Mouse (Mus musculus): ENCODE results near the gene Fgfr2. TPM values are rescaled to one million over a fixed set of nuclear protein-coding genes. Genes with fewer than 3 reads are reported as not detected.

The Fgfr2 gene
- polyA plus RNA-seq, 1 experiment, result 14.8 TPM

DNA sequence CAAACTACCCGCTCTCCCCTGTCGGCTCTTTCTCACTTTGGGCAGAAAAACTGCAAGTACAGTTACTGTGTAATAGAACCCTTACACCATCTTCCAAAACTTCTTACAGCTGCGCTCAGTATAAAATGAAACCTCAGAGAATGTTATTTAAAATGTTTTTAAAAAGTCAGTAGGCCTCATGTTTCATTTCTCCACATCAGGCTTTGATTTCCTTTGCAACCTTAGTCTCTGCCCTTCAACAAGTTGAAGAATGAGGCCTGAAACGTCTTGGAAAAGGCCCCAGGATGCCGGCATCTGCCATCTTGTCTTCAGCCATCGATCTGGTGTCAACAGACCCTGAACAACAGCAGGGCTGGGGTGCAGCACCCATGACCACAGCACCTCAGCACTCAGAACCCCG lies 2918.0 kb downstream of the Fgfr2 start:
- Histone ChIP-seq H3K4me3 (ENCODE audit: insufficient read depth, low read depth, low read length) (no peak overlapping the region), H3K27ac (ENCODE audit: insufficient read depth, low read depth, low read length) (no peak overlapping the region), H3K27me3 (replicated peaks; ENCODE audit: control insufficient read depth, insufficient read depth, low read length) (no peaks in the 10 kb centered on the region), H3K4me1 (ENCODE audit: control insufficient read depth, insufficient read depth, low read length) (peaks cover 3% of the 10 kb centered on the region), H3K36me3 (ENCODE audit: control insufficient read depth, insufficient read depth, low read length) (no peaks in the 10 kb centered on the region)
- TF ChIP-seq CTCF (conservative IDR thresholded peaks at IDR 0.05; ENCODE audit: insufficient read depth, insufficient read length, low read depth, low read length) (no peak), POLR2A (IDR thresholded peaks at IDR 0.05; ENCODE audit: low read depth, low read length) (no peak)
- no peak for DNase-seq
- WGBS, result 78% methylated on average over 7 of the region's 7 CpGs

DNA sequence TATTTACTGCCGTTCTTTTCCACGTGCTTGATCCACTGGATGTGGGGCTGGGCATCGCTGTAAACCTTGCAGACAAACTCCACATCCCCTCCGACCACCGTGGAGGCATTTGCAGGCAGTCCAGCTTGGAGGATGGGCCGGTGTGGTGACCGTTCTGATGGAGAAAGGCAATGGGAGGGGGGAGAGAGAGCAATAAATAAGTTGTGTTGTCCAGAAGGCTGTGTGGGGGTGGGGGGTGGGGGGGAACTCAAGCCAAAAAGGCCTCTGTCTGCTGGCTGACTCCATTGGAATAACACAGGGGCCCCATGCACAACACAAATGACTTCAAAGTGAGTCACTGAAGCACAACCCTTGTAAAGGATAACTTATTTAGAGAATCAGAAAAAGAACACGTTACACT lies 2922.1 kb downstream of the Fgfr2 start:
- H3K4me1 ChIP-seq (ENCODE audit: control insufficient read depth, insufficient read depth, low read length), result peaks cover 3% of the 10 kb centered on the region
- WGBS, result 44% methylated on average over 8 of the region's 8 CpGs
- H3K4me3 ChIP-seq (ENCODE audit: insufficient read depth, low read depth, low read length), result no peak overlapping the region
- no peak overlapping the region; the same call in 1 of the 2 replicates for H3K27ac ChIP-seq (ENCODE audit: insufficient read depth, low read depth, low read length)
- no peak for DNase-seq
- TF ChIP-seq POLR2A (IDR thresholded peaks at IDR 0.05; ENCODE audit: low read depth, low read length) (no peak), CTCF (conservative IDR thresholded peaks at IDR 0.05; ENCODE audit: insufficient read depth, insufficient read length, low read depth, low read length) (no peak)
- no peaks in the 10 kb centered on the region for H3K27me3 ChIP-seq (replicated peaks; ENCODE audit: control insufficient read depth, insufficient read depth, low read length)
- no peaks in the 10 kb centered on the region for H3K36me3 ChIP-seq (ENCODE audit: control insufficient read depth, insufficient read depth, low read length)

DNA sequence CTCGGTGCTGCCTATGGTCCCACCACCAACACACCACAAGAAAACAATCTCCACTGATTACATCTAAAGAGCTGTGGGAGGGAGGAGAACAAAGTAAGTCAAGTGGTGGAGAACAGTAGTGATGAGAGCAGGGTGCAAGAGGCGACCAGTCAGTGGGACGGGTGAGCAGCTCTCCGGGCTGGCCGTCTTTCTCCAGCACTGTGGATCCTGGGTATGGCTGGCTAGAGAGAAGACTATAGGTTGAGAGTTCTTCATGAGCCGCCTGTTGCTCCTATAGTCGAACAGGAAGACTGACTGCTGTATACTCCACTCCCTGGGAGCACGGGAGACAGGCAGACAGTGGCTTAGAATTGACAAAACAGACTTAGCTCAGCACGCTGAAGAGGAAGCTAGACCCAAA lies 2923.2 kb downstream of the Fgfr2 start:
- TF ChIP-seq CTCF (conservative IDR thresholded peaks at IDR 0.05; ENCODE audit: insufficient read depth, insufficient read length, low read depth, low read length) (no peak), POLR2A (IDR thresholded peaks at IDR 0.05; ENCODE audit: low read depth, low read length) (no peak)
- no peaks in the 10 kb centered on the region for H3K36me3 ChIP-seq (ENCODE audit: control insufficient read depth, insufficient read depth, low read length)
- no peaks in the 10 kb centered on the region for H3K27me3 ChIP-seq (replicated peaks; ENCODE audit: control insufficient read depth, insufficient read depth, low read length)
- 87% methylated on average over 9 of the region's 9 CpGs for WGBS
- no peak overlapping the region for H3K27ac ChIP-seq (ENCODE audit: insufficient read depth, low read depth, low read length)
- H3K4me1 ChIP-seq (ENCODE audit: control insufficient read depth, insufficient read depth, low read length), result no peaks in the 10 kb centered on the region; the same call in 1 of the 2 replicates
- no peak overlapping the region for H3K4me3 ChIP-seq (ENCODE audit: insufficient read depth, low read depth, low read length)
- no peak for DNase-seq

DNA sequence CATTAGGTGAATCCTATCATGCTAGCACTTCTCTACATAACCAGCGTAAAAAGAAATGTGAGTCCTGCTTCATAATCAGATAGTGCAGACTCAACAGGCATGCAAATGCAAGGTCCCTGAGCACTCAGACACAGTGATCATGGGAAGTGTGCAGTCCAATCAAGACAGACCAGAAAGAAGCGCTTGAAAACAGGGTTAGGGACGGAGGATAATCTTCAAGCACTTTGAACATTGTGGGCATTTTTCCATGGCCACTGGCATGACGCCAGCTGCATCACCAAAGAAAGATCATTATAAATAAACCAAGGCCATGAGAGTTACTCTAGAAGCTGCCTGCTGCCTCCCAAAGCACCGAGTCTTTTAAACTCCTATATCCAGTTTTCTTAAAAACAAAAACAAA lies 2923.8 kb downstream of the Fgfr2 start:
- no peak overlapping the region for H3K27ac ChIP-seq (ENCODE audit: insufficient read depth, low read depth, low read length)
- H3K4me1 ChIP-seq (ENCODE audit: control insufficient read depth, insufficient read depth, low read length), result no peaks in the 10 kb centered on the region; the same call in 1 of the 2 replicates
- H3K27me3 ChIP-seq (replicated peaks; ENCODE audit: control insufficient read depth, insufficient read depth, low read length), result no peaks in the 10 kb centered on the region
- WGBS, result 63% methylated on average over 5 of the region's 5 CpGs
- H3K4me3 ChIP-seq (ENCODE audit: insufficient read depth, low read depth, low read length), result no peak overlapping the region
- DNase-seq, result no peak
- TF ChIP-seq CTCF (conservative IDR thresholded peaks at IDR 0.05; ENCODE audit: insufficient read depth, insufficient read length, low read depth, low read length) (no peak), POLR2A (IDR thresholded peaks at IDR 0.05; ENCODE audit: low read depth, low read length) (no peak)
- H3K36me3 ChIP-seq (ENCODE audit: control insufficient read depth, insufficient read depth, low read length), result no peaks in the 10 kb centered on the region

DNA sequence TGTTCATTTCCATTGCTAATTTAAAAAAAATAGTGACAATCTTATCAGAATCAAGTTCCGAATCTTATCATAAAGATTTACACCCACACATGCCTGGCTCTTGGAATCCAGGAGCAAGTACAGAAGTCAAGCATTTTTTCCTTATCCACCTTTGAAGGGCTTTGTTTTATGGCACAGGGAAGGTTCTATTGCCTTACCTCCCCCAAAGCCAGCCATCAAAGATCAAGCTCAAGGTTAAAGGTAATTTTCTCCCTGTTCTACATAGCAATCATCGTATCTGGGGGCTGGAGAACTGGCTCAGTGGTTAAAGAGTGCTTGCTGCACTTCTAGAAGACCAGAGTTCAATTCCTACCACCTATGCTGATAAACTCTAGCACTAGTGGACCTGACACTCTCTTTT lies 2928.1 kb downstream of the Fgfr2 start:
- Histone ChIP-seq H3K36me3 (ENCODE audit: control insufficient read depth, insufficient read depth, low read length) (no peaks in the 10 kb centered on the region), H3K4me1 (ENCODE audit: control insufficient read depth, insufficient read depth, low read length) (peaks cover 5% of the 10 kb centered on the region; the same call in 1 of the 2 replicates), H3K4me3 (ENCODE audit: insufficient read depth, low read depth, low read length) (no peak overlapping the region), H3K27me3 (replicated peaks; ENCODE audit: control insufficient read depth, insufficient read depth, low read length) (no peaks in the 10 kb centered on the region), H3K27ac (ENCODE audit: insufficient read depth, low read depth, low read length) (no peak overlapping the region)
- TF ChIP-seq POLR2A (IDR thresholded peaks at IDR 0.05; ENCODE audit: low read depth, low read length) (no peak), CTCF (conservative IDR thresholded peaks at IDR 0.05; ENCODE audit: insufficient read depth, insufficient read length, low read depth, low read length) (no peak)
- no peak for DNase-seq
- WGBS, result 66% methylated on average over 2 of the region's 2 CpGs

DNA sequence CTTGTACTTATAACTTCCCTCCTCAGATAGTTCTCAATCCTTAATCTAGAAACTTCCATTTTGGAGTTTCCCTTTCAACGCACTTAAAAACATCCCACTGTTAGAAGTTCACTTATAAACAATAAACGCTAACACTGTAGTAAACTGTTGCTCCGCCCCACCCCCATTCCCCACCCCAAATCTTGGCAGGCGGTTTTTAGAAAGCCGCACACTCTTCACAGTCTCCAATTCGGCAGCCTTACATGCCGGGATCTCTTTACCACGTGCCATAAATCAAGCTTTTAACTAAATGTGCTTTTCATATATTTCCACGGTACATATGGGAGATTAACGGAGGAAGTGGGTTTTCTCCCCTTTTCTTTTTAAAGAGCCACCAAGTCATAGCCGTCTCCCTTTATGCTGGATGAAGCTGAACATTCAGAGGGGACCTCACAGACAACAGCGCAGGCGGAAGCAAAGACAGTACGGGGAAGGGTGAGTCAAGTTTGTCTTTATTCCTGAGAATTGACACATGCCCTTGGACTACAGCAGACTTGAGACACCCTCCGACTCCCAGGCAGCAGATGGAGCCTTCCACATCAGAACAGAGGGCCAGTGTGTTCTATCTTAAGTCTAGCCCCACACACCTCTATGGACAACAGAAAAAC lies 2932.7 kb downstream of the Fgfr2 start:
- H3K27ac ChIP-seq (ENCODE audit: insufficient read depth, low read depth, low read length), result no peak overlapping the region
- no peak overlapping the region for H3K4me3 ChIP-seq (ENCODE audit: insufficient read depth, low read depth, low read length)
- H3K27me3 ChIP-seq (replicated peaks; ENCODE audit: control insufficient read depth, insufficient read depth, low read length), result no peaks in the 10 kb centered on the region
- H3K4me1 ChIP-seq (ENCODE audit: control insufficient read depth, insufficient read depth, low read length), result peaks cover 5% of the 10 kb centered on the region; the same call in 1 of the 2 replicates
- H3K36me3 ChIP-seq (ENCODE audit: control insufficient read depth, insufficient read depth, low read length), result no peaks in the 10 kb centered on the region
- 51% methylated on average over 15 of the region's 15 CpGs for WGBS
- DNase-seq, result no peak
- TF ChIP-seq POLR2A (IDR thresholded peaks at IDR 0.05; ENCODE audit: low read depth, low read length) (no peak), CTCF (conservative IDR thresholded peaks at IDR 0.05; ENCODE audit: insufficient read depth, insufficient read length, low read depth, low read length) (no peak)

DNA sequence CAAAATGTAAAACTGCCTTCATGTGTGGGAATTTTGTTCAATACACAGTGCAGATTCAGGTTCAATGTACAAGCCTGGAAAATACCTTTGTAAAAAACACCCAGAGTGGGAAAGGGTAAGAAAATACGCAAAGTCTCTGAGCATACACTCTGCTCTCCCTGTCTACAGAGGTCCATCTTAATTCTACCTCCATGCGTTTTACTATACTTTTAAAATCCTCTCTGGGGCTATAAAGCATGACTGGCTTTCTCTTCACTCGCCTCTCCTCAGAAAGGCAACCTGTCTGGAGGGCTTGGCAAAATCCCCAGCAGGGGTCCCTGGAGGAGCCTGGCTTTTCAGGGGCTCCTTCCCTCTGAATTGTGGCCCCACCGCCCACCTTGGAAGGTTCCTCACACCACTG lies 2933.2 kb downstream of the Fgfr2 start:
- TF ChIP-seq POLR2A (IDR thresholded peaks at IDR 0.05; ENCODE audit: low read depth, low read length) (no peak), CTCF (conservative IDR thresholded peaks at IDR 0.05; ENCODE audit: insufficient read depth, insufficient read length, low read depth, low read length) (no peak)
- Histone ChIP-seq H3K27ac (ENCODE audit: insufficient read depth, low read depth, low read length) (no peak overlapping the region), H3K4me3 (ENCODE audit: insufficient read depth, low read depth, low read length) (no peak overlapping the region), H3K36me3 (ENCODE audit: control insufficient read depth, insufficient read depth, low read length) (no peaks in the 10 kb centered on the region), H3K4me1 (ENCODE audit: control insufficient read depth, insufficient read depth, low read length) (peaks cover 5% of the 10 kb centered on the region; the same call in 1 of the 2 replicates), H3K27me3 (replicated peaks; ENCODE audit: control insufficient read depth, insufficient read depth, low read length) (no peaks in the 10 kb centered on the region)
- WGBS, result 85% methylated on average over 4 of the region's 4 CpGs
- no peak for DNase-seq

All from kidney, adult 2 months (tissue).